Mouse (Mus musculus) limb, embryonic 13.5 days (tissue): Measurements from ENCODE around the gene Cfi. TPM values are rescaled to one million over a fixed set of nuclear protein-coding genes. Genes with fewer than 3 reads are reported as not detected.

Source experiments
- ATAC-seq: fragments of 200-750 bp; cut with Nextera tagmentation; 2 replicates; pipeline ENCODE4 v1.8.0; 2017; ENCODE audit warnings: low read depth, moderate number of reproducible peaks, moderate TSS enrichment; ENCODE audit not compliant: low FRiP score
- H3K27ac ChIP-seq: fragments of 300-500 bp; sonication (generic); 2 replicates; pipeline ENCODE4 v1.5.1; 2015; ENCODE audit warnings: inconsistent platforms, mild to moderate bottlenecking, moderate library complexity
- H3K27me3 ChIP-seq: fragments of 300-500 bp; sonication (generic); 2 replicates; pipeline ENCODE4 v1.6.1; 2015; ENCODE audit warnings: mild to moderate bottlenecking, inconsistent platforms
- H3K36me3 ChIP-seq: fragments of 300-500 bp; sonication (generic); 2 replicates; pipeline ENCODE4 v1.6.1; 2015; ENCODE audit warnings: inconsistent platforms, mild to moderate bottlenecking, moderate library complexity
- H3K4me1 ChIP-seq: fragments of 300-500 bp; sonication (generic); 2 replicates; pipeline ENCODE4 v1.6.1; 2015; ENCODE audit warnings: inconsistent platforms
- H3K4me2 ChIP-seq: fragments of 300-500 bp; sonication (generic); replicated peaks from 2 replicates; pipeline ENCODE4 v1.6.1; 2015; ENCODE audit warnings: inconsistent platforms, mild to moderate bottlenecking, moderate library complexity
- H3K4me3 ChIP-seq: fragments of 300-500 bp; sonication (generic); 2 replicates; pipeline ENCODE4 v1.5.1; 2015; ENCODE audit warnings: moderate library complexity, mild to moderate bottlenecking, inconsistent platforms
- H3K9ac ChIP-seq: fragments of 300-500 bp; sonication (generic); 2 replicates; pipeline ENCODE4 v1.6.1; 2015; ENCODE audit warnings: mild to moderate bottlenecking, inconsistent platforms
- H3K9me3 ChIP-seq: fragments of 300-500 bp; sonication (generic); 2 replicates; pipeline ENCODE4 v1.6.1; 2016; ENCODE audit warnings: inconsistent platforms
- WGBS: fragments of 180-500 bp; shearing (Covaris S2); methylation state at CpG from one replicate; pipeline ENCODE4 v1.1.7; 2015; 5-methylcytosine and 5-hydroxymethylcytosine counted together
- polyA plus RNA-seq: library from polyadenylated mRNA; unstranded; fragments of >200 nt; fragmentation: Nextera tagmentation; extraction: Ambion mirVana; gene quantifications from 2 replicates; pipeline ENCODE4 v1.2.1, GENCODE M21; 2015

Gene Cfi
- 0.31 and 0.47 TPM in 2 replicates for polyA plus RNA-seq

DNA sequence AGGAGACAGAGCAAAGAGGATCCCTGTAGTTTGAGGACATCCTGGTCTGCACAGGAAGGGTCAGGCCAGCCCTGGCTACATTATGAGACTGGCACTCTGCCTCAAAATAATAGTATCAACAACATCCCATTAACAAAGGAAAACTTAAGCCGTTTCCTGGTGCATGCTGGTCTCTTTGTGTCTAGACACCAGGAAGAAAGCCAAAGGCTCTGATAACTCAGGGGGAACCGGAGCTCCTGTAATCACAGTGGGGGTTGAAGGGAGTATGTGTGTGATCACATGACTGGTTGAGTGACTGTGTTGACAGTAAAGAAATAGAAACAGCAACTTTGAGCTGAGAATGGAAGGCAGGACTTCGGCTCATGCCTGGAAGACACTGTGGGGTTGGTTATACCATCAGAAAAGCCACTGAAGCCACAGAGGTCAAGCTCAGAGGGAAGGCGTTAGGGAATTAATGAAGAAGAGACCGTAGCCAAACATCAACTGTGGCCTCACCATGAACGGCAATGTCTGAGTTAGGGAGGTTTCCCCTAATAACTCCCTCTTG is at the start of gene Cfi:
Gene Cfi (plus strand): TSS at position 497 of the 547 bp plus-strand sequence.
- no peak within 1 kb of the TSS for H3K27ac ChIP-seq
- H3K9me3 ChIP-seq: no peaks in the 10 kb centered on the region
- no peaks in the 10 kb centered on the region for H3K4me1 ChIP-seq
- no peak within 1 kb of the TSS for H3K4me3 ChIP-seq
- ATAC-seq: no peak
- H3K4me2 ChIP-seq: peak within 1 kb of the TSS; percentile 34
- H3K36me3 ChIP-seq: no peaks in the 10 kb centered on the region
- peak within 1 kb of the TSS; percentile 8; the same call in 1 of the 2 replicates for H3K9ac ChIP-seq
- 75% methylated on average over 6 of the region's 6 CpGs for WGBS
- no peaks in the 10 kb centered on the region for H3K27me3 ChIP-seq

DNA sequence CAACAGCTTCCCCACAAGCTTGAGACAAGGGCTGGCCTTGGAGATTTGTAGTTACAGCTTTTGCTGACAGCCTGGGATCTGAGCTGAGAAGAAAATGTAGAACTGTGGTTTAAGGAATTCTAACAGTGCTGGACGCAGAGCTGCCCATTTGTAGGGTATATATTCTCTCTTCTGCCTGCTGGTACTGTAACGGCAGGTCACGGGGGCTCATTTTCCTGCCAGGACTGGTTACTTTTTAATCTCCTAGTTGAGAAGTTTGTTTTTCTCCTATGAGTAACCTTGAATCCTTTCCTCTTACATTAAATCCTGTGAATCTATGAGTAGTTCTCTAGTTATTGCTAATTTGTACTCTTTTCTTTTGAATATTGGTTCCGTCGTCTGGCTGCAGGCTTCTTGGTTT is 41.9 kb upstream of the Cfi start:
- ATAC-seq: no peak

DNA sequence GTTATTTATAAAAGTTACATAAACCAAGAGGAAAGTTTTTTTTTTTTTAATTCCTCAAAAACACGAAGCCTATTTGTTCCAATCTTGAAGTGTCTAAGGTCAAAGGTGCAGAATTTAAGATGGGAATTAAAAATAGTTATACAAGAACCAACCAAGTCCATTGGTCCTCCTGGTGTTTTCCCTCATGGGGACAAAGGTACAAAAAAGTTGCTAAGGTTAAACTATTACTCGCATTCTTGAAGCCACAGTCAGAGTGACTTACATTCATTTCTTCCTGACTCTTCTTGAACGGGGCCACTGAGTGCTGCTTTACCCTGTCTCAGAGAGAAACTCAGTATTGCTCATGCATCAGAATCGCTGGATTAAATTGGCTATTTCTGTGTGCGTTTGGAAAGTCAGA is 38.3 kb upstream of the Cfi start:
- H3K27ac ChIP-seq: no peak overlapping the region
- no peak overlapping the region for H3K9ac ChIP-seq
- no peaks in the 10 kb centered on the region for H3K27me3 ChIP-seq
- WGBS: 79% methylated on average over 5 of the region's 5 CpGs
- H3K4me3 ChIP-seq: no peak overlapping the region
- H3K9me3 ChIP-seq: no peaks in the 10 kb centered on the region
- ATAC-seq: no peak
- no peaks in the 10 kb centered on the region for H3K4me1 ChIP-seq
- no peak overlapping the region for H3K4me2 ChIP-seq
- no peaks in the 10 kb centered on the region for H3K36me3 ChIP-seq

More for the DNA sequence above, 41.9 kb upstream of the Cfi start:
- Histone ChIP-seq H3K4me1 (no peaks in the 10 kb centered on the region), H3K9me3 (no peaks in the 10 kb centered on the region), H3K4me2 (no peak overlapping the region), H3K27me3 (no peaks in the 10 kb centered on the region), H3K36me3 (no peaks in the 10 kb centered on the region), H3K9ac (no peak overlapping the region), H3K27ac (no peak overlapping the region), H3K4me3 (no peak overlapping the region)
- 80% methylated on average over 5 of the region's 5 CpGs for WGBS

DNA sequence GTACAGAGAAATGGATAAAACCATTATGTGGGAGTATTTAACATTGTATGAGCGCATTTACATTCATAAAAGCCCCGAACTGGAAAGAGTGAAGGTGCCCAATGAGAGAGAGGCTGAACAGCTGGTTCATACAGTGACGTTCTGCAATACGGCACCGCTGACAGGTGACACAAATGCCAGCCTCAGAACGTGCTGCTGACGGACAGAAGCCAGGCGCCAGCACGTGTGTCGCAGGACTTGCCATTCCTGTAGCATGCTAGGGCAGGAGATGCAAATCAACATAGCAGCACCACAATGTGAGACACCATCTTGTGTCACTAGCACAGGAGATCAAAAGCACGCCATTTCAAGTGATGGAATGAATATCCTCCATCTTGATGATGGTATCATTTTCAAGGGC is 37.1 kb upstream of the Cfi start:
- no peak overlapping the region for H3K9ac ChIP-seq
- ATAC-seq: no peak
- no peak overlapping the region for H3K27ac ChIP-seq
- H3K4me2 ChIP-seq: no peak overlapping the region
- no peaks in the 10 kb centered on the region for H3K36me3 ChIP-seq
- no peaks in the 10 kb centered on the region for H3K4me1 ChIP-seq
- WGBS: 69% methylated on average over 11 of the region's 11 CpGs
- no peak overlapping the region for H3K4me3 ChIP-seq
- H3K9me3 ChIP-seq: no peaks in the 10 kb centered on the region
- no peaks in the 10 kb centered on the region for H3K27me3 ChIP-seq

DNA sequence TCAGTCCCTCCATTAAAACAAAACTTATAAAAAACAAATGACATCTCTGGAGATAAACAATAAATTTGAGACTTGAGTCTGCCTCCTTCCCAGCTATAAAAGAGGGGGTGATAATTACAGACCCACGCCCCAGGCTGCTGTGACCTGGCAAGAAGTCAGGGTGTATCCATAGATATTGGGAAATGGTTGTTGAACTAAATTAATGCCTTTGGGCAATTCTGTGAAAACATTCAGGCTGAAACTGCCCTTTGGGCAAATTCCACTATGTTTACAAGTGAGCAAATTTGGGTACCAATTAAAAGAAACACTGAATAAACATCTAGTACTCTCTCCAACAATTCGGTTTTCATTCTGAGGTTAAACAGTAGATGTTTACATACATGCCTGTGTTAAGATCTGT is 36.7 kb upstream of the Cfi start:
- Histone ChIP-seq H3K9ac (no peak overlapping the region), H3K9me3 (no peaks in the 10 kb centered on the region), H3K4me3 (no peak overlapping the region), H3K27ac (no peak overlapping the region), H3K4me2 (no peak overlapping the region), H3K27me3 (no peaks in the 10 kb centered on the region), H3K4me1 (no peaks in the 10 kb centered on the region), H3K36me3 (no peaks in the 10 kb centered on the region)
- no peak for ATAC-seq
- WGBS: 66% methylated on average over 2 of the region's 2 CpGs

DNA sequence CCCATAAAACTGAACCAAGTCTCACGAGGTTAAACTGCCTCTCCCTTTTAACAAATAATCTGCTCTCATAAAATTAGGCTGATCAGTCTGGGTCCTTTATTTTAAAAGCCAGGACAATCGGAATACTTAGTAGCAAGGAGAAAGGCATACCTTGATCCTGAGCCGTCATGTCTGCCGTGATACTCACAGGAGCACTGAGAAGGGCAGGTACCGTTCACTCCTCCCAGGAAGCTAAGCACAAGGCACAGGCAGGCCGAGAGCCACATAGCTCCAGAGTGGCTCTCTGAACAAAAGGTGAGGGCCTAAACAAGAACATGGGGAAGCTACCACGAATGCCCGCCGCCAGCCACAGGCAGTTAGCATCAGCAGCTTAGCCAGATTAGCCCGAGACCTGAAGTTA is 31.9 kb upstream of the Cfi start, which contains the start of gene Lrit3:
Gene Lrit3 (minus strand): TSS at position 266 of the 400 bp plus-strand sequence.
- no peaks in the 10 kb centered on the region for H3K27me3 ChIP-seq
- H3K9ac ChIP-seq: no peak within 1 kb of the TSS
- no peak within 1 kb of the TSS for H3K4me3 ChIP-seq
- H3K36me3 ChIP-seq: no peaks in the 10 kb centered on the region
- H3K9me3 ChIP-seq: no peaks in the 10 kb centered on the region
- ATAC-seq: no peak
- H3K4me1 ChIP-seq: no peaks in the 10 kb centered on the region
- 77% methylated on average over 10 of the region's 10 CpGs for WGBS
- no peak within 1 kb of the TSS for H3K4me2 ChIP-seq
- H3K27ac ChIP-seq: no peak within 1 kb of the TSS

DNA sequence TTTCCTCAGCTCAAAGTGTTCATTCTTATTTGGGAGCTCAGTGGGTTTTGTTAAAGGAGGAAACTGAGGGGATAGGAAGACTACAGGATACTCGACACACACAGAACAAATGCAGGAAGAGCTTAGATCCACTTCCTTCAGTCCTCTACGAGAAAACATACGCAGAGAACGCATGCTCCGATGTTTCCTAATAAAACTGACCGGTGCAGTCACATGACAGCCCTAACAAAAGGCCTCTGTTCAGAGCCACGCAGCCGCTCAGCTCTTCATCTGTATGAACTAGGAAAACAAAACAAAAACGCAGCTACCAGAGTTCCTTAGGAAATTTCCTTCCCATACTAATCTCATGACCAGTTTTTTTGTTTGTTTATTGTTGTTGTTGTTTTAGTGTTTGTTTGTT is 14.8 kb upstream of the Cfi start:
- Histone ChIP-seq H3K27me3 (no peaks in the 10 kb centered on the region), H3K27ac (no peak overlapping the region), H3K36me3 (peaks cover 23% of the 10 kb centered on the region), H3K4me1 (no peaks in the 10 kb centered on the region), H3K4me3 (no peak overlapping the region), H3K9me3 (no peaks in the 10 kb centered on the region), H3K9ac (no peak overlapping the region), H3K4me2 (no peak overlapping the region)
- ATAC-seq: no peak
- WGBS: 66% methylated on average over 9 of the region's 9 CpGs

DNA sequence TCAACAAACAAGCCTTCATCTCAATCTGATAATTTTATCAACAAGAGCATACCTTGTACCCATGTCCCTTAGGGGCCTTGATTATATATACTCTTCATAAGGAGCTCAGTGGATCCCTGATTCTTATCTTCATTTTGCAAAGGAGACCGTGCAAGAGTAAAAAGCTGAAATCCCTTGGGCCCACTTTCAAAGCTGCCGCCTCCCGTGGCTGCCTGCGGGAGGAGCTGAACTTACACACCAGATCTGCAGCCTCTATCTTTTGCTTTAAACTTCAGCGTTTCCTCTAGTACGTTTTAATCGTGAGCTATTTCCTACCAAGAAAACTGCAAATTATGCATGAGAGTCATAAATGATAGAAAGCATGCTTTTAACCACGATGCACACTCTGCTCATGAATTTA is 13.9 kb upstream of the Cfi start:
- ATAC-seq: no peak
- no peak overlapping the region for H3K4me3 ChIP-seq
- no peaks in the 10 kb centered on the region for H3K27me3 ChIP-seq
- peaks cover 32% of the 10 kb centered on the region for H3K36me3 ChIP-seq
- H3K9me3 ChIP-seq: no peaks in the 10 kb centered on the region
- no peak overlapping the region for H3K4me2 ChIP-seq
- no peak overlapping the region for H3K9ac ChIP-seq
- no peak overlapping the region for H3K27ac ChIP-seq
- WGBS: 82% methylated on average over 8 of the region's 8 CpGs
- no peaks in the 10 kb centered on the region for H3K4me1 ChIP-seq

DNA sequence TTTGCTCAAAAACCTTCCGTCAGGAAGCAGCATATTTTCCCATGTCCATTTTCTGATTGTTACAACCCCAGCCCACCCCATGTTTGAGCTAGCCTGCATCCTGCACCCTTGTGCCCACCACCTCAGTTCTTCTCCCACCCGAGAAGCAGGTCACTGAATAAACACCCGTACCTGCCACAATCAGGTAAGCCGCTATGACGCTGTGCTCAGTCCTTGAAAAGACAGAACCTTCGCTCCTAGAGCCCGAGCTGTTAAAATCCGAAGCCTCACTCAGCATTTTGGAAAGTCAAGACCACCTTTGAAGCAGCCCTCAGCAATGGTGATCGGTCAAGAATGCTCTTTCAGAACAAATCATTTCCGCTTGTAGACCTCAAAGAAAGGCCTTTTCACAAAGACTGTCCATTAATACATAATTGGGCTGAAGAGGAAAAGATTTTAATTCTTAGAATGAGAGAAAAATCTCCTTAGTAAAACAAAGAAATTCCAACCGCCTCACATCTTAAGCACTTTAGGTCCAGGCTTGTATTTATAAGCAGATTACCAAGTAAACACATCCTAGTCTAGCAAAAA is 13.4 kb upstream of the Cfi start, which contains the start of gene Rrh:
Gene Rrh (minus strand): TSS at position 382 of the 570 bp plus-strand sequence.
- 92% methylated on average over 11 of the region's 11 CpGs for WGBS
- Histone ChIP-seq H3K36me3 (peaks cover 35% of the 10 kb centered on the region), H3K4me2 (no peak within 1 kb of the TSS), H3K9ac (no peak within 1 kb of the TSS), H3K27me3 (no peaks in the 10 kb centered on the region), H3K9me3 (no peaks in the 10 kb centered on the region), H3K4me3 (no peak within 1 kb of the TSS), H3K4me1 (no peaks in the 10 kb centered on the region), H3K27ac (no peak within 1 kb of the TSS)
- ATAC-seq: no peak

DNA sequence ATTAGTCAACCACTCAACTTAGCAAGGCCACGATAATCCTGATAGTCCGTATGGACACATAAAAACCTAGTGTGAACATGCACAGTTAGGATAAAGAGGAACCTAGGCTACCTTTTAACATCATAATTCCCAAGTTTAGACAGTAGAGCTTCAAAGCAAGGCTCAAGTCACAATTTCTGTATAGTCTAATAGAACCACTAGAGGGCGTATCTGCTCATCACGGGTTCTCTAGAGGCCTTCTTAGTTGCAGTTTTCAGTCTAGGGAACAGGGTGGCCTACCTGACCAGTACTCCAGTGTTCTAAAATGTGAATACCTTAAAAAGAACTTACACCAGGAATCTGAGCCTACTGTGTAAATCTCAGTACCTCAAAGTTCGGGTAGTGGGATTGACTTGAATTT is 12.4 kb upstream of the Cfi start:
- no peak for ATAC-seq
- 61% methylated on average over 5 of the region's 5 CpGs for WGBS
- no peaks in the 10 kb centered on the region for H3K4me1 ChIP-seq
- no peaks in the 10 kb centered on the region for H3K9me3 ChIP-seq
- H3K4me2 ChIP-seq: no peak overlapping the region
- no peaks in the 10 kb centered on the region for H3K27me3 ChIP-seq
- no peak overlapping the region for H3K27ac ChIP-seq
- peaks cover 42% of the 10 kb centered on the region for H3K36me3 ChIP-seq
- H3K4me3 ChIP-seq: no peak overlapping the region
- no peak overlapping the region for H3K9ac ChIP-seq

DNA sequence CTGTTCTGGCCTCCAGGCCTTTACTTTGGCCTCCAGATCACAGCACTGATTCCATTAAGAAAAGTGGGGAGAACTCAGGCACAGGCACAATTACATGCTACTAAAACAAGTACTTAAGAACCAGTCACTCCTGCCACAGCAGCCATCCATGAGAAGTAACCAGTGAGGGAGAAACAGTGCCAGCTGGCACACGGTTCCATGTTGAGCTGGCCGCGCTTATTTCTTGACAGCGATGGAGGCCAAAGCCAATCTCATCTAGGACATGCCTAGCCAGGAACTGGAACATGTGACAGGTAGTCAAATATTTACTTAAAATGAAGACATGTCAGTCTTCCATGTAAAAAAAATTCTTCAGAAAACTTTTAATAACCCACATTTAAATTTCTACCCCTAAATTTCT is 11.5 kb upstream of the Cfi start:
- ATAC-seq: no peak
- WGBS: 96% methylated on average over 4 of the region's 4 CpGs
- Histone ChIP-seq H3K36me3 (peaks cover 46% of the 10 kb centered on the region), H3K27me3 (no peaks in the 10 kb centered on the region), H3K4me1 (no peaks in the 10 kb centered on the region), H3K9ac (no peak overlapping the region), H3K4me3 (no peak overlapping the region), H3K4me2 (no peak overlapping the region), H3K9me3 (no peaks in the 10 kb centered on the region), H3K27ac (no peak overlapping the region)

DNA sequence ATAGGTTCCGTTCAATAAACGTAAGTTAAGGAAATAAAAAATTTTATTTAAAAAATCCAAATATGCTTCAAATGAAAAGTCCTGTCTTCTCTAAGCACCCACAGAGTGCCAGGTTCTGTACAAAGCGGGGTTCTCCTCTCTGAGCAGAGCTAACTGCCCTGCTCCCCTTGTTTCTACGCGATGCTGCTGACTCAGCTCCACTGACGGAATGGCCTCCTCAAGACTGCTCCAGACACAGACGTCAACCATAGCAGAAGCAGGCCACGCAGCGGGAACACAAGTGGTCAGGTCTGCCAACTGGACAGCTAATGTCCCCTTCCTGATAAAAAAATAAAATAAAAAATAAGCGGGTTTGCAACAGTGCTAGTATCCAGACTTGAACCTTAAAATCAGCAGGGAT is 10.8 kb upstream of the Cfi start:
- no peak overlapping the region for H3K4me3 ChIP-seq
- H3K36me3 ChIP-seq: peaks cover 48% of the 10 kb centered on the region
- no peak for ATAC-seq
- H3K9ac ChIP-seq: no peak overlapping the region
- H3K27ac ChIP-seq: no peak overlapping the region
- H3K27me3 ChIP-seq: no peaks in the 10 kb centered on the region
- H3K4me1 ChIP-seq: peaks cover 7% of the 10 kb centered on the region
- H3K9me3 ChIP-seq: no peaks in the 10 kb centered on the region
- WGBS: 91% methylated on average over 10 of the region's 10 CpGs
- H3K4me2 ChIP-seq: no peak overlapping the region

DNA sequence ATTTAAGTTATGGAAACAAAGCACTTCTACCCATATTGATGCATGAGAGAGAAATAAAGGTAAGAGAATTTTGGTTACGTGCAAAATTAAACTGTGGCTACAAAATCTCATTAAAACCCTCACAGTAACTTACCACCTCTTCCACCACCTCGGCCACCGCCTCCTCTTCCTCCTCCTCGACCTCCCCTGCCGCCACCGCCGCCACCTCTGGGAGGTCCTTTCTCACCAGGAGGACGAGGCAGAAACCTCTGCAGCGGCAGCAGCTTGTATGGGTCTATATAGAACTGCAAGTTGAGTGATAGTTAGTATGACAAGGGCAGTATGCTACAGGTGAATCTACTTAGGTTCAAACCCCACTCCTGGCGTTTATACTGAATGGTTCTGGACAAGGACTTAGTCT is 9.0 kb upstream of the Cfi start:
- Histone ChIP-seq H3K27ac (no peak overlapping the region), H3K4me3 (no peak overlapping the region), H3K27me3 (no peaks in the 10 kb centered on the region), H3K9ac (no peak overlapping the region), H3K4me2 (no peak overlapping the region), H3K4me1 (peaks cover 11% of the 10 kb centered on the region), H3K9me3 (no peaks in the 10 kb centered on the region), H3K36me3 (peaks cover 48% of the 10 kb centered on the region)
- ATAC-seq: no peak
- 91% methylated on average over 10 of the region's 10 CpGs for WGBS
